11 mouse cellular contexts compared by ENCODE assay signal in genomic region chr4:111597986-111598385, GRCm38 (mm10).
DNase-seq lines count a peak whose midpoint lies in the region; ATAC-seq lines count a peak whose summit lies in the region.
"Had no signal": no experiment of that assay in that cellular context is flagged by ENCODE, and none has a peak within 500 bp of the region (broad histone marks: within the 10 kb centered on the region; RNA-seq: fewer than 3 reads in every experiment).

No protein-coding gene starts in this region.

- no peaks in the 10 kb centered on the region for H3K9me3 ChIP-seq in lung, embryonic 16.5 days (ENCODE audit: control insufficient read depth, low read length)
- H3K9me3 ChIP-seq: forebrain, embryonic 13.5 days had no signal

- H3K4me1 ChIP-seq in lung, embryonic 16.5 days (replicated peaks; ENCODE audit: control insufficient read depth, insufficient read depth, low read length) = no peaks in the 10 kb centered on the region

- H3K4me2 ChIP-seq in lung, embryonic 16.5 days (ENCODE audit: low read depth, low read length) = no peak overlapping the region
- H3K4me2 ChIP-seq: forebrain, embryonic 13.5 days; hindbrain, embryonic 14.5 days had no signal

- peak; percentile 51 for ATAC-seq in lung, embryonic 16.5 days (ENCODE audit: low read depth)
- no peak for ATAC-seq in activated CD4-positive, CD25-positive, alpha-beta regulatory T cell, adult 4 months

- H3K4me3 ChIP-seq in lung, embryonic 16.5 days (ENCODE audit: low read length) = no peak overlapping the region
- H3K4me3 ChIP-seq: forebrain, embryonic 13.5 days had no signal

- H3K36me3 ChIP-seq in lung, embryonic 16.5 days (ENCODE audit: control insufficient read depth, insufficient read depth, low read length) = no peaks in the 10 kb centered on the region

- 50% methylated on average over 1 of the region's 1 CpGs for WGBS in lung, embryonic 16.5 days

- no peaks in the 10 kb centered on the region for H3K27me3 ChIP-seq in lung, embryonic 16.5 days (ENCODE audit: control insufficient read depth, insufficient read depth, low read depth, low read length)
- H3K27me3 ChIP-seq: forebrain, embryonic 13.5 days had no signal

- no peak overlapping the region for H3K9ac ChIP-seq in lung, embryonic 16.5 days (ENCODE audit: low read length)
- H3K9ac ChIP-seq: forebrain, embryonic 13.5 days; hindbrain, embryonic 14.5 days had no signal

- DNase-seq in cerebellum, postnatal 14 days = peak; percentile 23 to 38
- no peak for DNase-seq in cerebellum, postnatal 36 days
- peak; percentile 45 for DNase-seq in layer of hippocampus, adult 9-11 months
- DNase-seq in layer of hippocampus, postnatal 36 days = no peak
- peak; percentile 43 for DNase-seq in NIH3T3 (ENCODE audit: low read depth)
- DNase-seq in urinary bladder, postnatal 36 days (ENCODE audit: low spot score in 2 of 2) = no peak
- DNase-seq: liver had no signal

- no peak overlapping the region for H3K27ac ChIP-seq in lung, embryonic 16.5 days (ENCODE audit: low read length)
- H3K27ac ChIP-seq: forebrain, embryonic 13.5 days had no signal

Comparison
In these comparisons a context has a peak if more than half of its experiments do, and no peak if none do; other contexts are left out.
1. DNase-seq: peak in cerebellum, postnatal 14 days (2 of 2), layer of hippocampus, adult 9-11 months (single experiment) and NIH3T3 (single experiment); none in cerebellum, postnatal 36 days (0 of 2), layer of hippocampus, postnatal 36 days (0 of 2) and urinary bladder, postnatal 36 days (0 of 2).